Mouse (Mus musculus) CD4-positive naive resting alpha-beta T cell, adult 76 days (primary cell): Measurements from ENCODE around the gene Tff1. TPM values are rescaled to one million over a fixed set of nuclear protein-coding genes. Genes with fewer than 3 reads are reported as not detected.

Source experiments
- total RNA-seq: library from RNA; stranded (reverse); gene quantifications from one replicate; pipeline ENCODE4 v1.2.4, GENCODE M21; 2023

The Tff1 gene
- not detected for total RNA-seq

GRCm38 (mm10) chr17:31165127-31165526 is at the start of gene Tff1:
TSS of gene Tff1 (minus strand) at chr17:31165277.

GRCm38 (mm10) chr17:31207771-31208334 is 42.8 kb upstream of the Tff1 start, which contains the start of gene Ubash3a:
TSS of gene Ubash3a (plus strand) at chr17:31207873.

GRCm38 (mm10) chr17:31198877-31199276 is 33.8 kb upstream of the Tff1 start, which contains the start of gene Tmprss3:
TSS of gene Tmprss3 (minus strand) at chr17:31198977.

GRCm38 (mm10) chr17:31144040-31145037 is 20.7 kb downstream of the Tff1 start, which contains the start of gene Tff2:
TSS of gene Tff2 (minus strand) at chr17:31144282.

GRCm38 (mm10) chr17:31129452-31129851 is 35.6 kb downstream of the Tff1 start, which contains the start of gene Tff3:
TSS of gene Tff3 (minus strand) at chr17:31129646.

Other genes with a start within 250 kb of the Tff1 start
- not detected for gene Umodl1, start 210.6 kb downstream of the Tff1 start, total RNA-seq
- 124 TPM for gene Abcg1, start 107.6 kb downstream of the Tff1 start, total RNA-seq
- gene Tff3, start 35.6 kb downstream of the Tff1 start, total RNA-seq = not detected
- gene Tff2, start 21.0 kb downstream of the Tff1 start, total RNA-seq = not detected
- gene Tmprss3, start 33.7 kb upstream of the Tff1 start, total RNA-seq = 0.47 TPM
- gene Ubash3a, start 42.6 kb upstream of the Tff1 start, total RNA-seq = 92.4 TPM
- gene Rsph1, start 112.1 kb upstream of the Tff1 start, total RNA-seq = not detected
- 68.3 TPM for gene Slc37a1, start 121.5 kb upstream of the Tff1 start, total RNA-seq
- 1.2 TPM for gene Pde9a, start 220.9 kb upstream of the Tff1 start, total RNA-seq